Mouse (Mus musculus) limb, embryonic 10.5 days (tissue): ENCODE results near the gene Wdr60. TPM values are rescaled to one million over a fixed set of nuclear protein-coding genes. Genes with fewer than 3 reads are reported as not detected.
A peak's percentile ranks its signal among the peaks of the same experiment; 100 is the strongest.
"Not testable (repeated sequence)": the region's sequence is repeated elsewhere in the genome, so short reads cannot be mapped to it uniquely, and the experiment has no call there.

Source experiments
- DNase-seq: peaks from one replicate; pipeline ENCODE4 v3.0.0-alpha.2; 2017; ENCODE audit warnings: low spot score
- H3K27ac ChIP-seq: fragments of 300-500 bp; sonication (generic); 2 replicates; pipeline ENCODE4 v1.5.1; 2016; ENCODE audit warnings: mild to moderate bottlenecking
- H3K27me3 ChIP-seq: fragments of 300-500 bp; sonication (generic); 2 replicates; pipeline ENCODE4 v1.6.1; 2016; ENCODE audit warnings: low read depth, mild to moderate bottlenecking; ENCODE audit not compliant: poor library complexity, severe bottlenecking
- H3K36me3 ChIP-seq: fragments of 300-500 bp; sonication (generic); 2 replicates; pipeline ENCODE4 v1.6.1; 2016; ENCODE audit warnings: mild to moderate bottlenecking, moderate library complexity
- H3K4me1 ChIP-seq: fragments of 300-500 bp; sonication (generic); 2 replicates; pipeline ENCODE4 v1.6.1; 2016
- H3K4me3 ChIP-seq: fragments of 300-500 bp; sonication (generic); 2 replicates; pipeline ENCODE4 v1.5.1; 2016; ENCODE audit warnings: mild to moderate bottlenecking, moderate library complexity
- H3K9me3 ChIP-seq: fragments of 300-500 bp; sonication (generic); replicated peaks from 2 replicates; pipeline ENCODE4 v1.6.1; 2016; ENCODE audit warnings: mild to moderate bottlenecking
- WGBS: fragments of 180-500 bp; shearing (Covaris S2); methylation state at CpG from one replicate; pipeline ENCODE4 v1.1.7; 2016; 5-methylcytosine and 5-hydroxymethylcytosine counted together
- polyA plus RNA-seq: library from polyadenylated mRNA; unstranded; fragments of >200 nt; fragmentation: Nextera tagmentation; extraction: Ambion mirVana; gene quantifications from 2 replicates; pipeline ENCODE4 v1.2.1, GENCODE M21; 2016

Wdr60 gene
- polyA plus RNA-seq, 1 experiment from 2014 or later = 17.9 TPM

DNA sequence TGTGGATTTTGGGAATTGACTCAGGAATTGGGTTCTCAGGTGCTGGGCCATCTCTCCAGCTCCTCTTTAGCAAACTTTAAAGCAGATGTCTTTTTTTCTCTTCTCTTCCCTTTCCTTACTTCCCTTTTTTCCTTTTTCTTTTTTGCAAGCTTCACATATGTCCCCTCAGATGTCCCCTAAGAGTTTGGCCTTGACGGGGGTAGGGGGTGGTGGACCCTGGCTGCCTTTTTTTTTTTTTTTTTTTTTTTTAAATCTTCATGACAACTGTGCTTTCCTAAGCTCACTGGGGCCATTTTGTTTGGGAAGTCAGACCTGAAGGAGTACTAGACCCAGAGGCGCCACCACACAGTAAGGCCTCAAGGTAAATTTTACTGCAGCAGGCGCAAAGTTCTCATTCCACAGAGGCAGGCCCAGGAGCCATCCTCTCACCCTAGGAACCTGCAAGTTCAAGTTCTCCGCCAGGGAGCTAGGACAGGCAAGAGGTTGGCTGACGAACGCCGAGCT lies 17.4 kb upstream of the Wdr60 start:
- Histone ChIP-seq H3K4me1 (peaks cover 6% of the 10 kb centered on the region), H3K27ac (peak overlapping the region; percentile 95), H3K36me3 (no peaks in the 10 kb centered on the region), H3K4me3 (peak overlapping the region; percentile 96), H3K9me3 (no peaks in the 10 kb centered on the region), H3K27me3 (no peaks in the 10 kb centered on the region)
- WGBS = 6% methylated on average over 7 of the region's 7 CpGs
- DNase-seq = no peak

DNA sequence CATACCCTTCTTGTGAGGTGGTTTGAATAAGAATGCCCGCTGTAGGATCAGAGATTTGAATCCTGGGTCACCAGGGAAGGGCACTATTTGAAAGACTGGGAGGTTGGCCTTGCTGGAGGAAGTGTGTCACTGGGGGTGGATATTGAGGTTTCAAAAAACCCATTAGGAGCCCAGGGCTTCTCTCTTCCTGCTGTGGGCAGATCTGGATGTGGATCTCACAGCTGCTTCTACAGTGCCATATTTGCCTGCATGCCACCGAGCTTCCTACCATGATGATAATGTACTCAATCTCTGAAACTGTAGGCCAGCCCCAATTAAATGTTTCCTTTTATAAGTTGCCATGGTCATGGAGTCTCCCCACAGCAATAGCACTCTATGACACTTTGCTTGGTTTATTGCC lies 16.4 kb upstream of the Wdr60 start:
- Histone ChIP-seq H3K36me3 (no peaks in the 10 kb centered on the region), H3K4me1 (peaks cover 6% of the 10 kb centered on the region), H3K27me3 (no peaks in the 10 kb centered on the region), H3K9me3 (no peaks in the 10 kb centered on the region), H3K4me3 (no peak overlapping the region), H3K27ac (no peak overlapping the region)
- DNase-seq = no peak
- 89% methylated on average over 2 of the region's 2 CpGs for WGBS

DNA sequence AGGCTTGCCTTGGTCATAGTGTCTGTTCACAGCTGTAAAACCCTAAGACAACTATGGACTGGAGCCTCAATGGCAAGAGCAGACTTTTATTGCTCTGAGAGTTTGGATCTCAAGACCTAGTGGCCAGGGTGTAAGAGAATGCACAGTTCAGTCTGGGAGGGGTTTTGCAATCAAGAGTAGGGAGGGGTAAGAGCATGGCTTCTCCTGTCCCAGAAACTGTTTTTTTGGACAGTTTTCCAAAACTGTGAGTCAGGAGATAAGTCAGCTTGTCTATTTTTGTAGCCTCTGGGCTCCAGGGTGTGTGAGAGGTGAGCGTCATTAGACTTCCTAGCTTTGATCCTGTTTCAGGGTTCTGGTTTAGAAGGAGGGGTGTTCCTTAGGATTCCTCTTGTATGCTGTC lies 15.7 kb upstream of the Wdr60 start:
- Histone ChIP-seq H3K9me3 (no peaks in the 10 kb centered on the region), H3K4me3 (no peak overlapping the region)
- 89% methylated on average over 1 of the region's 1 CpGs for WGBS

DNA sequence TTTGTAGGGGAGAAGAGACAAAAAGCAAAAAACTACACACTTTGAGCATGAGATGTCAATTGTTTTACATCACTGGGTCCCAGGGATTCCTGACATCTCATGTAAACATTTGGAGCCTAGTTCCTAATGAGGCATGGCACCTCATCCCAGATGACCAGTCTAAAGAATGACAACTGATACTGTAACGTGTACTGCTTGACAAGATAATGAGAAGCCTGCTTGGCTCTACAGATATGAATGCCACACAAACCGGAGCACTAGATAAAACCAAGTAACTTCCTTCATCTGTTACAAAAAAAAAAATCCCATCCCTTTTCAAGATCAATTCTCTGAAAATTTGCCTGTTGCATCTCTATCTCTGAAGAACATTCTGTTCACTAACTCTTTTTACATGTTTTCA lies 14.1 kb upstream of the Wdr60 start:
- no peaks in the 10 kb centered on the region for H3K36me3 ChIP-seq
- H3K4me3 ChIP-seq = no peak overlapping the region
- 80% methylated on average over 2 of the region's 2 CpGs for WGBS
- H3K27ac ChIP-seq = no peak overlapping the region
- peaks cover 3% of the 10 kb centered on the region for H3K4me1 ChIP-seq
- no peaks in the 10 kb centered on the region for H3K27me3 ChIP-seq
- no peak for DNase-seq
- H3K9me3 ChIP-seq = no peaks in the 10 kb centered on the region

More for the DNA sequence above, 15.7 kb upstream of the Wdr60 start:
- H3K27me3 ChIP-seq = no peaks in the 10 kb centered on the region
- no peaks in the 10 kb centered on the region for H3K36me3 ChIP-seq
- H3K27ac ChIP-seq = no peak overlapping the region
- H3K4me1 ChIP-seq = peaks cover 6% of the 10 kb centered on the region
- DNase-seq = no peak

DNA sequence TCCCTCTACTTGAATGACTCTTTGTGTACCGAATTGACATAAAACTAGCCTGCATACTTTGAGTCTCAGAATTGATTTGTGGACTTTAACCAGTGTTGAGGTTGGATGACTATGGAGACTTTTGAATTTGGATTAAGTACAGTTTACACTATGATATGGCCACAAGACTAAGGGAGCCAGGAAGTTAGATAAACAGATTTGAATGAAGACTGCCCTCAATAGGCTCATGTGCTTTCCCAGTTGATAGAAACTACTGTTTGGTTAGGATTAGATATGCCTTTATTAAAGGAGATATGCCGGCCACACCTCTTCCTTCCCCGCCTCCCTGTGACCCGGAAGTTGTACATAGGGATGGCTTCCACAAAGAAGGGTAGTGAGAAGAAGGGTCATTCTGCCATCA lies 12.8 kb upstream of the Wdr60 start:
- WGBS = 93% methylated on average over 4 of the region's 4 CpGs
- Histone ChIP-seq H3K4me1 (no peaks in the 10 kb centered on the region), H3K4me3 (no peak overlapping the region), H3K27me3 (no peaks in the 10 kb centered on the region), H3K27ac (no peak overlapping the region), H3K9me3 (no peaks in the 10 kb centered on the region), H3K36me3 (no peaks in the 10 kb centered on the region)
- no peak for DNase-seq

DNA sequence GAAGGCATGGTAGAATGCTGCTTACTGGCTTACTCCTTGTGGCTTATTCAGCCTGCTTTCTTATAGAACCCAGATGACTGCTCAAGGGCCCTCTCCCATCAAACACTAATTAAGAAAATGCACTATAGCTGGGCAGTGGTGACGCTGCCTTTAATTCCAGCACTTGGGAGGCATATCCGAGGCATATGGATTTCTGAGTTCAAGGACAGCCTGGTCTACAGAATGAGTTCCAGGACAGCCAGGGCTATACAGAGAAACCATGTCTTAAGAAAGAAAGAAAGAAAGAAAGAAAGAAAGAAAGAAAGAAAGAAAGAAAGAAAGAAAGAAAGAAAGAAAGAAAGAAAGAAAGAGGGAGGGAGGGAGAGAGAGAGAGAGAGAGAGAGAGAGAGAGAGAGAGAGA lies 12.3 kb upstream of the Wdr60 start, which contains the start of gene Gm11027:
Gm11027 (plus strand) TSS at position 301 of the 400 bp plus-strand sequence.
- not testable (repeated sequence) for H3K9me3 ChIP-seq, H3K4me1 ChIP-seq, H3K27me3 ChIP-seq, H3K27ac ChIP-seq, H3K36me3 ChIP-seq, DNase-seq, H3K4me3 ChIP-seq
- 79% methylated on average over 2 of the region's 2 CpGs for WGBS

DNA sequence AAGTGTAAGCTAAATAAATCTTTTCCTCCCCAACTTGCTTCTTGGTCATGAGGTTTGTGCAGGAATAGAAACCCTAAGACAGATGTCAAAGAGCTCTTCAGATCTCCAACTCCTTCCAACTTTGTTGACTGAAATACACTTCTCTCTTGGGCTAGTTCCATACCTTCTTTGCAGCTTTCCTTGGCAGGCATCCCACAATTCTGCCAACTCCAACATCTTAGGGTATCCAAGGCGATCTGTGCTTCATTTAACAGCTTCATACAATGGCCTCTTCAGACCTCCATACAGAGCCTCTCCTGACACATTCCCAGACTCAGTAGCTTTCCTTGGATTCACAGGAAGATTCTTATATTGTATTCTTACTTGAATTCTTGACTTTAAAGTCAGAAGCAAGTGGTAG lies 10.9 kb upstream of the Wdr60 start:
- Histone ChIP-seq H3K4me3 (no peak overlapping the region), H3K27ac (no peak overlapping the region), H3K9me3 (no peaks in the 10 kb centered on the region), H3K36me3 (no peaks in the 10 kb centered on the region), H3K4me1 (no peaks in the 10 kb centered on the region), H3K27me3 (no peaks in the 10 kb centered on the region)
- no peak for DNase-seq
- 74% methylated on average over 1 of the region's 1 CpGs for WGBS

DNA sequence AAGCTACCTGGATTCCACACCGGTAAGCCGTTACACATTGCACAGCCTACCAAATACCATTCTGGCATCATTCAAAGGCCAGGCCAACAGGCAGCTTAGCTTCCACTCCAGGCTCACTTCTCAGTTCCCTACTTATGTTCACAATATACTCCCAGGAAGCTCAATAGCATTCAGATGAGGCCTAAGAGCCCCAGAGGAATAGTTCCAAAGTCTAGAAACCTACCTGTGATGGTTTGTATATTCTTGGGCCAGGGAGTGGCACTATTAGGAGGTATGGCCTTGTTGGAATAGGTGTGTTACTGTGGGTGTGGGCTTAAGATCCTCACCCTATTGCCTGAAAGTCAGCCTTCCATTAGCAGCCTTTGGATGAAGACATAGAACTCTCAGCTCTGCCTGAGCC lies 8.2 kb upstream of the Wdr60 start:
- Histone ChIP-seq H3K36me3 (no peaks in the 10 kb centered on the region), H3K27ac (no peak overlapping the region), H3K27me3 (no peaks in the 10 kb centered on the region), H3K4me3 (no peak overlapping the region), H3K9me3 (no peaks in the 10 kb centered on the region), H3K4me1 (no peaks in the 10 kb centered on the region)
- no peak for DNase-seq
- 90% methylated on average over 2 of the region's 2 CpGs for WGBS

DNA sequence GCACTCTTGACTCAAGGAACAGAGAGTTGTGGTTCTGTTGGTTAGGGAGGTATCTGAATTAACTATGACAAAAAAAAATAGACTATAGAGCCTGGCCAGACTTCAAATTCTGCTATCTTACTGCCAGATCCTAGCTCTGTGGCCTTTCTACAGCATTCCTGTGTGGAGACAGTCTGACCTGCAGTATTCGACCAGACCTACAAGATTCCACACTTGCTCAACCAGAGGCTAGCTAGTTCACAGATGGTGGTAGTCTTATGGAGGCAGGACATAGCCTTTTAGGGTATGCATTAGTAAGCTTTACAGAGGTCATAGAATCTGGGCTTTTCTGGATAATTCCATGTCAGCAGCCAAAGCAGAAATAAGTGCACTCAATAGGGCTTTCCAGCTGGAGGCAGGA lies 7.7 kb upstream of the Wdr60 start:
- no peaks in the 10 kb centered on the region for H3K4me1 ChIP-seq
- H3K4me3 ChIP-seq = no peak overlapping the region
- no peaks in the 10 kb centered on the region for H3K36me3 ChIP-seq
- WGBS = 88% methylated on average over 1 of the region's 1 CpGs
- DNase-seq = no peak
- H3K27ac ChIP-seq = no peak overlapping the region
- H3K27me3 ChIP-seq = no peaks in the 10 kb centered on the region
- no peaks in the 10 kb centered on the region for H3K9me3 ChIP-seq

DNA sequence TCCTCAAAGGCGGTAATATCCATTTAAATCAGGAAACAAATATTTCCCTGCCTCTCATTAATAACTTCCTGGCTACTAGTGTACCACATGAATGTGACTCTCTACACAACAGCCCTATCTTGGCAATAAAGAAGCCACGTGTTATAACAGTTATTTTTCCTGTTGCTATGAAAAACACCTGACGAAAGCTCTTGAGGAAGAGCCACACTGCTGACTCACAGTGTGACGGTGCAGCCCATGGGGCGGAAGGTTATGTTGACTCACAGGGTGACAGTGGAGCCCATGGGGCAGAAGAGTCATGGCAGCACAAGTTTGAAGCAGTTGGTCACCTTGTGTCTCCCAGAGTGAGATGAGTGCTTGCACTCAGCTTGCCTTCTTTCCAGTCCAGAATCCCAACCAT lies 6.6 kb upstream of the Wdr60 start:
- no peak for DNase-seq
- no peaks in the 10 kb centered on the region for H3K9me3 ChIP-seq
- H3K4me1 ChIP-seq = no peaks in the 10 kb centered on the region
- no peaks in the 10 kb centered on the region for H3K27me3 ChIP-seq
- 80% methylated on average over 5 of the region's 5 CpGs for WGBS
- H3K4me3 ChIP-seq = no peak overlapping the region
- H3K36me3 ChIP-seq = no peaks in the 10 kb centered on the region
- H3K27ac ChIP-seq = no peak overlapping the region

DNA sequence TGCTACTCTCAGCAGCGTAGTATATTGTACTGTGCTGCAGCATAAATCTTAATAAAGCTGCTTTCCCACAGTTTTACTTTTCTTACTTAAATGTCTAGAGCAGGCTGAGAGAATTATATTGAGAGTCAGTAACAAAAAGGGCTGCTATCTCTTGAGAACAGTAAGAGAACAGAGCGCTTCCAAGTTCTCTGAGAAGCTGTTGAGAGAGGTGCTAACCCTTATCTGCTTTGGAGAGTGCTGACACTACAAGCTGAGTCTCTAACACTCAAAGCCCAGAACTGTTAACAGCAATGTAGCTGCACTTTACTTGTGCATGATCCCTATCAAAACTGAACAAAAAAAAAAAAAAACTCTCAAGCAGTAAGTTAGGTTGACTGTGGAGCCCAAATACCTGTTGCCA lies 2.5 kb upstream of the Wdr60 start:
- H3K27me3 ChIP-seq = no peaks in the 10 kb centered on the region
- H3K4me1 ChIP-seq = peaks cover 7% of the 10 kb centered on the region; the same call in 1 of the 2 replicates
- H3K9me3 ChIP-seq = no peaks in the 10 kb centered on the region
- no peak for DNase-seq
- H3K36me3 ChIP-seq = no peaks in the 10 kb centered on the region
- H3K4me3 ChIP-seq = no peak overlapping the region
- 77% methylated on average over 2 of the region's 2 CpGs for WGBS
- H3K27ac ChIP-seq = no peak overlapping the region

DNA sequence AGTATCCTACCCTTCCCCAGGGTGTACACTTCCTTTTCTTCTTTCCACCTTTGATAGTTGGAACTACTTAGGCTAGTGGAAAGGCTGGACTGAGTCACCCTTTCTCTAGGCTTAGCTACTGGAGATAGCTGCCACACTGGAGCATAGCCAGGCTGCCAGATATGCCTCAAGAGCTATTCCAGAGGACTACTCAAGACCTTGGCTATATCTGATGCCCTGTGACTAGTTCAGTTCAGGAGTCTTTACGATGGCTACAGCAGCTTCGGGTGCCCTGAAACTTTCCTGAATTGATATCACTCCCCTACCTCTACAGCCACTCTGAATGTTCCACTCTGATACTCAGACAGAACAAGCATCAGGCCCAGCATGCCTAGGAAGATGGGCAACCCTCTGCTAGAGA lies 1.9 kb upstream of the Wdr60 start:
- peaks cover 7% of the 10 kb centered on the region; the same call in 1 of the 2 replicates for H3K4me1 ChIP-seq
- H3K27me3 ChIP-seq = no peaks in the 10 kb centered on the region
- 90% methylated on average over 2 of the region's 2 CpGs for WGBS
- no peak overlapping the region for H3K27ac ChIP-seq
- H3K9me3 ChIP-seq = no peaks in the 10 kb centered on the region
- no peaks in the 10 kb centered on the region for H3K36me3 ChIP-seq
- DNase-seq = no peak
- no peak overlapping the region for H3K4me3 ChIP-seq

DNA sequence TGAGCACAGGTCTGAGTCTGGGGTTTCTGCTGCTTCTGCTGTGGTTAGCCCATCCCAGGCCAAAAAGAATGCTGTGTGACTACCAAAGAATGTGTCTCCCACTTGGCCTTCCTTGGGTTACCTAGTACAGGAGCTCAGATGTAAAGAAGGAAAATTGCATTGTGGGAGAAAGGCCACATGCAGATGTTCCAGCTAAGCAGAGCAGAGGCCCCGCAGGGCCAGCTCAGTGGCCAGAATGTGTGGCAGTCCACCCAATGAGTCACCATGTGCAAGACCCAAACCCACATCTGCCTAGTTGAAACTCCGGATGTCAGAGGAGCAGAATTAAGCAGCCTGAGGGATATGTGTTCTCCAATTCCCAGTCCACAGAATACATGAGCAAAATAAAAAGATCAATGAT lies 4.5 kb downstream of the Wdr60 start:
- H3K36me3 ChIP-seq = peaks cover 13% of the 10 kb centered on the region
- 94% methylated on average over 2 of the region's 2 CpGs for whole genome bisulfite sequencing
- no peaks in the 10 kb centered on the region for H3K9me3 ChIP-seq
- DNase-seq = no peak
- H3K4me3 ChIP-seq = no peak overlapping the region
- H3K27ac ChIP-seq = no peak overlapping the region
- no peaks in the 10 kb centered on the region for H3K27me3 ChIP-seq
- H3K4me1 ChIP-seq = peaks cover 7% of the 10 kb centered on the region; the same call in 1 of the 2 replicates

DNA sequence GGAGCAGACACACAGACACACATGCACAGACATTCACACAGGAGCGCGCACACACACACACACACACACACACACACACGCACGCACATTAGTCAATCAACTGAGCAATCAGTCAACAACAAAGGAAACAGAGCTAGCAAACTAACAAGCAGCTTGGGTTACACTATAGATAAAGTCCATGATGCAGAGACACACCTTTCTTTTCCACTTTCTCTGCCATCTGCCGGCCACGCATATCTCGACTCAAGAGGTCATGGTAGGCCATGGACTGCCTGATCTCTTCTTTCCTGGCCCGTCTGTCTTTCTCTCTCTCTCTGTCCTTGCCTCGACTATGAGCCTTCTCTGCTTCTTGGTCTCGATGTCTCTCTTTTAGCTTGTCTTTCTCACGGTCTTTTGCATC lies 7.2 kb downstream of the Wdr60 start:
- 92% methylated on average over 11 of the region's 11 CpGs for WGBS
- Histone ChIP-seq H3K36me3 (peaks cover 18% of the 10 kb centered on the region), H3K27me3 (no peaks in the 10 kb centered on the region), H3K4me3 (no peak overlapping the region), H3K27ac (no peak overlapping the region), H3K9me3 (no peaks in the 10 kb centered on the region), H3K4me1 (no peaks in the 10 kb centered on the region)
- DNase-seq = no peak
